16 mouse cellular contexts compared by ENCODE assay signal in genomic region chr16:42615920-42616319, GRCm38 (mm10).
DNase-seq lines count a peak whose midpoint lies in the region; ATAC-seq and TF ChIP-seq lines count a peak whose summit lies in the region.
"Had no signal": no experiment of that assay in that cellular context is flagged by ENCODE, and none has a peak within 500 bp of the region (broad histone marks: within the 10 kb centered on the region; RNA-seq: fewer than 3 reads in every experiment).

No protein-coding gene starts in this region.

- H3K9ac ChIP-seq in forebrain, embryonic 13.5 days = no peak overlapping the region
- no peak overlapping the region for H3K9ac ChIP-seq in forebrain, embryonic 11.5 days (ENCODE audit: low read length)
- no peak overlapping the region for H3K9ac ChIP-seq in forebrain, postnatal 0 days
- H3K9ac ChIP-seq: neural tube, embryonic 13.5 days had no signal

- intact Hi-C loops in heart, postnatal 14 days (cut with DNase I) = no loop called here

- 67% methylated on average over 3 of the region's 3 CpGs for WGBS in forebrain, embryonic 13.5 days
- 76% methylated on average over 3 of the region's 3 CpGs for WGBS in forebrain, embryonic 11.5 days
- 63% methylated on average over 3 of the region's 3 CpGs for WGBS in forebrain, postnatal 0 days

- H3K9me3 ChIP-seq in forebrain, embryonic 13.5 days (replicated peaks) = no peaks in the 10 kb centered on the region
- H3K9me3 ChIP-seq in forebrain, embryonic 11.5 days (ENCODE audit: control insufficient read depth, low read length) = no peaks in the 10 kb centered on the region
- no peaks in the 10 kb centered on the region for H3K9me3 ChIP-seq in forebrain, postnatal 0 days (ENCODE audit: low read length)
- H3K9me3 ChIP-seq: midbrain, embryonic 10.5 days; neural tube, embryonic 13.5 days had no signal

- ATAC-seq in forebrain, embryonic 13.5 days = peak; percentile 85; the same call in 1 of the 2 replicates
- no peak for ATAC-seq in forebrain, embryonic 11.5 days (replicated peaks; ENCODE audit: low FRiP score)
- peak; percentile 92 for ATAC-seq in forebrain, postnatal 0 days
- ATAC-seq: hindbrain, postnatal 0 days had no signal

- TF ChIP-seq CTCF in forebrain, postnatal 0 days (IDR thresholded peaks at IDR 0.05; ENCODE audit: low read depth) = no peak

- H3K4me1 ChIP-seq in forebrain, embryonic 13.5 days = no peaks in the 10 kb centered on the region
- no peaks in the 10 kb centered on the region for H3K4me1 ChIP-seq in forebrain, embryonic 11.5 days (replicated peaks; ENCODE audit: control insufficient read depth, insufficient read depth, low read length)
- H3K4me1 ChIP-seq in forebrain, postnatal 0 days (ENCODE audit: insufficient read depth) = no peaks in the 10 kb centered on the region
- H3K4me1 ChIP-seq: midbrain, embryonic 10.5 days; neural tube, embryonic 13.5 days had no signal

- no peak overlapping the region for H3K4me3 ChIP-seq in forebrain, embryonic 13.5 days
- H3K4me3 ChIP-seq in forebrain, embryonic 11.5 days (ENCODE audit: low read depth, low read length) = no peak overlapping the region
- no peak overlapping the region for H3K4me3 ChIP-seq in forebrain, postnatal 0 days (ENCODE audit: low read depth, low read length)
- H3K4me3 ChIP-seq: midbrain, embryonic 10.5 days; neural tube, embryonic 13.5 days had no signal

- H3K4me2 ChIP-seq in forebrain, embryonic 13.5 days = no peak overlapping the region
- H3K4me2 ChIP-seq in forebrain, embryonic 11.5 days (ENCODE audit: low read depth, low read length, severe bottlenecking) = no peak overlapping the region
- H3K4me2 ChIP-seq in forebrain, postnatal 0 days (ENCODE audit: low read depth) = no peak overlapping the region
- H3K4me2 ChIP-seq: heart, embryonic 11.5 days; neural tube, embryonic 13.5 days had no signal

- H3K36me3 ChIP-seq in forebrain, embryonic 13.5 days (ENCODE audit: poor library complexity, severe bottlenecking) = no peaks in the 10 kb centered on the region
- no peaks in the 10 kb centered on the region for H3K36me3 ChIP-seq in forebrain, embryonic 11.5 days (ENCODE audit: control insufficient read depth, insufficient read depth, low read length)
- H3K36me3 ChIP-seq in forebrain, postnatal 0 days (ENCODE audit: insufficient read depth) = no peaks in the 10 kb centered on the region
- H3K36me3 ChIP-seq: G1E; midbrain, embryonic 10.5 days; neural tube, embryonic 13.5 days had no signal

- H3K27me3 ChIP-seq in forebrain, embryonic 13.5 days = no peaks in the 10 kb centered on the region
- no peaks in the 10 kb centered on the region for H3K27me3 ChIP-seq in forebrain, embryonic 11.5 days (ENCODE audit: control insufficient read depth, insufficient read depth, low read length)
- H3K27me3 ChIP-seq in forebrain, postnatal 0 days (ENCODE audit: insufficient read depth, low read length) = no peaks in the 10 kb centered on the region
- H3K27me3 ChIP-seq: neural tube, embryonic 13.5 days had no signal

- no peak overlapping the region; the same call in 1 of the 2 replicates for H3K27ac ChIP-seq in forebrain, embryonic 13.5 days
- no peak overlapping the region for H3K27ac ChIP-seq in forebrain, embryonic 11.5 days (ENCODE audit: low read depth, low read length)
- H3K27ac ChIP-seq in forebrain, postnatal 0 days (ENCODE audit: low read depth, low read length) = no peak overlapping the region
- H3K27ac ChIP-seq: hindbrain, postnatal 0 days; midbrain, embryonic 10.5 days; neural tube, embryonic 13.5 days had no signal

- no peak for DNase-seq in forebrain, embryonic 11.5 days (ENCODE audit: low spot score)
- DNase-seq in forebrain, postnatal 0 days = peak; percentile 85
- peak; percentile 52 to 91 for DNase-seq in layer of hippocampus, postnatal 14 days (ENCODE audit: low spot score in 2 of 2)
- DNase-seq in right cerebral cortex, postnatal 14 days = peak; percentile 50
- DNase-seq in T-cell, adult 2 months (ENCODE audit: low spot score) = no peak
- no peak for DNase-seq in ovary, postnatal 14 days (ENCODE audit: low spot score)
- DNase-seq in heart, postnatal 14 days = no peak
- DNase-seq: kidney, postnatal 36 days; spleen, adult 18-20 months; thymus, adult 18-20 months had no signal

Comparison
In these comparisons a context has a peak if more than half of its experiments do, and no peak if none do; other contexts are left out.
1. DNase-seq: peak in forebrain, postnatal 0 days (single experiment), layer of hippocampus, postnatal 14 days (2 of 2) and right cerebral cortex, postnatal 14 days (single experiment); none in forebrain, embryonic 11.5 days (single experiment), T-cell, adult 2 months (single experiment), ovary, postnatal 14 days (single experiment) and heart, postnatal 14 days (0 of 2).